Mouse (Mus musculus) lung, adult 2 months (tissue): Measurements from ENCODE around the gene Paxbp1. TPM values are rescaled to one million over a fixed set of nuclear protein-coding genes. Genes with fewer than 3 reads are reported as not detected.

Experiments used
- DNase-seq: peaks from one replicate; pipeline ENCODE4 v3.0.0; 2022
- H3K4me1 ChIP-seq: fragments of 200-500 bp; 2 replicates; pipeline ENCODE4 v1.6.1; 2011; ENCODE audit warnings: low read length; ENCODE audit not compliant: control insufficient read depth, insufficient read depth
- H3K4me3 ChIP-seq: fragments of 200-500 bp; replicated peaks from 2 replicates; pipeline ENCODE3; 2011; ENCODE audit warnings: low read depth, mild to moderate bottlenecking, control low read depth, low read length; ENCODE audit errors: extremely low read depth
- CTCF ChIP-seq: fragments of 200-500 bp; IDR thresholded peaks from 2 replicates; pipeline ENCODE4 v1.5.1; 2011; ENCODE audit warnings: mild to moderate bottlenecking, low read length, control low read depth; ENCODE audit not compliant: insufficient read depth
- POLR2A ChIP-seq: fragments of 200-500 bp; IDR thresholded peaks from 2 replicates; pipeline ENCODE4 v1.6.1; 2011; ENCODE audit warnings: low read depth, mild to moderate bottlenecking, control low read depth, low read length, borderline replicate concordance; ENCODE audit errors: extremely low read depth
- WGBS: fragments of 180-500 bp; shearing (Covaris S2); methylation state at CpG from one replicate; pipeline ENCODE4 v1.1.7; 2018; 5-methylcytosine and 5-hydroxymethylcytosine counted together
- polyA plus RNA-seq: library from polyadenylated mRNA; depleted of rRNA; stranded (reverse); fragments of >200 nt; gene quantifications from 2 replicates; pipeline ENCODE4 v1.2.3, GENCODE M21; 2012

Gene Paxbp1
- polyA plus RNA-seq, 1 experiment, result 21.7 TPM

DNA sequence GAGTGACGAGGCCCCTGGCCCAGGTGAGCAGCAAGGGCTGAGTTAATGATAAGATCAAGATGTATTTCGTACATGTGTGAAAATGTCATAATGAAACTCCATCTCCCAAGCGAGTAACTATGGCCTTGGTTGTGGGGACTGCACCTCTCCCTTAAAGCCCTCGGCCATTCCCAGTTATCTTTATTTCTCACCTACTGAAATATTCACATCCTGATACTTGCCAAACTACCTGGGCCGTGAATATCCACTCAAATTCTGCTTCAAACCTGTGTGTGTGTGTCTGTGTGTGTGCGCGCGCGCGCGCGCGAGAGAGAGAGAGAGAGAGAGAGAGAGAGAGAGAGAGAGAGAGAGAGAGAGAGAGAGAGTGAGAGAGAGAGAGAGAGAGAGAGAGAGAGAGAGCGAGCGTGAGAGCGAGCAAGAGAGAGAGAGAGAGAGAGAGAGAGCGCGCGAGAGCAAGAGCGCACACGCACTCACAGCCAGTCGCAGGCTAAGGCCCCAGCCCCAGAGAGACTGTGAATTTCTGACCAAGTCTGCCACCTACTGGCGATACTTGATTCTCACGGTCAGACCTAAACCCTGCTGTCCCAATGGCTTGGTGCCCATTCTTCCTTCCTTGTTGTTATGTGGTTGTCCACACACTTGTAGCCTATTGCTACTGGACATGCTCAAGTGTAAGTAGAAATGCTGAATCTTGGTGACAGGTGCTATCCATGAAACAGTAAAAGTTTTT lies 29.0 kb upstream of the Paxbp1 start:
- TF ChIP-seq CTCF (peak; percentile 88), POLR2A (no peak)
- peak; percentile 72 for DNase-seq
- Histone ChIP-seq H3K4me1 (no peaks in the 10 kb centered on the region), H3K4me3 (no peak overlapping the region)
- 31% methylated on average over 23 of the region's 24 CpGs for WGBS

DNA sequence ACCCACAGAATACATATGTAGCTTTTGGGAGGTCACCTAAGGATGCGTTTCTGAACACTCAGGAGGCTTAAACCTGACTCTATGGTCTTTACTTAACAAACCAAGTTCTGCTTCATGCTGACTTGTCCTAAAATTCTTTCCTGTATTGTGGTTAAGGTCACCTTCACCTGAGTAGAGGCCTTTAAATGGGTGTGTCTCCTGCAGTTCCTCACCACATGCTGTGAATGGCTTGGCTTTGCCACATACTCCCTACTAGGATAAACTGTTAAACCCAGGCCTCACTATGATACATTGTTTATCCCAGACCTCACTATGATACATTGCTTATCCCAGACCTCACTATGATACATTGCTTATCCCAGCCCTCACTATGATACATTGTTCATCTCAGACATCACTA lies 27.9 kb upstream of the Paxbp1 start:
- H3K4me3 ChIP-seq, result no peak overlapping the region
- no peak for DNase-seq
- WGBS, result 84% methylated on average over 1 of the region's 1 CpGs

DNA sequence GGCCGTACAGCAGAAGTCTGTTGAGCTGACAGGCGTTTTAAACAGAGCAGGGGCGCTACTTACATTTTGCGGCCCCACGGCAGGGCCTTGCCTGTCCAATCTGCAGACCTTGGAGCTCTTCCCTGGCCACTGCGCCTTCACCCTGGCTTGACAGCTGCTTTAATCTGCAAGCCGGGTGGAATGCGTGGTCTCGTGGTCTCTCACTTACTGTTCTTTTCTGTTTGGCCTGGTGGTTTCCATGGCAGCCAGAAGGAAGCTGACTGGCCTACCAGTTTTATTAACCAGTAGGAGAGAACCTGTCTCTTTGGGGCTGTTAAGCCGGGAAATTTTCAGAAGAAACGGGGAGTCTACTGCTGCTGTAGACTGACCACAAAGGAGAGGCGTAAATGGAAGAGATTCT lies 24.6 kb upstream of the Paxbp1 start:
- WGBS, result 39% methylated on average over 12 of the region's 12 CpGs
- DNase-seq, result no peak
- H3K4me1 ChIP-seq, result no peaks in the 10 kb centered on the region
- TF ChIP-seq CTCF (no peak), POLR2A (no peak)
- H3K4me3 ChIP-seq, result no peak overlapping the region

More for the DNA sequence above, 27.9 kb upstream of the Paxbp1 start:
- no peaks in the 10 kb centered on the region for H3K4me1 ChIP-seq
- TF ChIP-seq CTCF (no peak), POLR2A (no peak)

DNA sequence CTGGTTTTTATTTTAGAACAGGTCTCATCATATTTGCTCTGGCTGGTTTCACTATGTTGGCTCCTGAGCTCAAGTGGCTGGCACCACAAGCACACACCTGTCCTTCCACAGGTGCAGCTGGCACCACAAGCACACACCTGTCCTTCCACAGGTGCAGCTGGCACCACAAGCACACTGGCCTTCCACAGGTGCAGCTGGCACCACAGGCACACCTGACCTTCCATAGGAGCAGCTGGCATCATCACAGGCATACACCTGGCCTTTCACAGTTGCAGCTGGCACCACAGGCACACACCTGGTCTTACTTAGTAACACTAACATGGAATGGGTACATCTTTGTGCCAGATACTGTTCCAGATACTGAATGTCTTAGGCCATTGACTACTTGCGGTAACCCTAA lies 22.8 kb upstream of the Paxbp1 start:
- Histone ChIP-seq H3K4me3 (no peak overlapping the region), H3K4me1 (no peaks in the 10 kb centered on the region)
- TF ChIP-seq POLR2A (no peak), CTCF (no peak)
- no peak for DNase-seq
- WGBS, result 100% methylated on average over 1 of the region's 1 CpGs

DNA sequence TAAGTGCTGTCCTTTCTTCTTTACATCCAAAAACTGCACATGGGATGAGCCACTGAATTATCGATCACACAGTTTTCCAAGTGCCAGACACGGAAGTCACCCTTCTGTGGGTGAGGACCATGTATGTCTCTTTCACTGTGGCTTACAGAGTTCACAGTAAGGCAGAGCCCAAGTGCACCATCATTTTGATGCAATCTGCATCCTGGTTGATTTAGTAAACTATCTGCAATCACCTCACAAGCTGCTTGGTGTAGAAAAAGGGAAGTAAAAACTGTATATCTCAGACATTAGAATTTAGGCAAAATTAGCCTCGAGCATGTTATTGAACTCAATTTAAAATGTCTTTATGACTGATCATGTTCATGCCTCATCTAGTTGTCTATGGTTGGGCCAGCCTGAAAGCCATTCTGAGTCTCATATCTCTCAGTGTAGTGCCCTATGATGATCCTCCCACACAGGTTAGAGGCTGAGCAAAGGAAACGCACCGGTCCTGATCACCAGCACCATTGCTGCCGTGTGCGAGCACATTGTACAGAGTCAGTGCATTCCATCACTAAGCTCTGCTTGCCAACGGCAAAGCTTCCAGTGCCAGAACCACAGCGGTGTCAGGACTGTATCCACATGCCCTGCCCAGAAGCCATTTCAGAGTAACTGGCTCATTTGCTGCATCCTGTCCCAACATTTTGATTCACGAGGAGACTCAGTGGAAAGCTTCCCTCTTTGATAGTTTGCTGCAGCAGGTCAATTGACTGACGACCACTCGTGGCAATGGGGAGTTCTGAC lies 20.4 kb upstream of the Paxbp1 start:
- H3K4me3 ChIP-seq, result no peak overlapping the region
- WGBS, result 71% methylated on average over 12 of the region's 12 CpGs
- H3K4me1 ChIP-seq, result no peaks in the 10 kb centered on the region
- TF ChIP-seq POLR2A (no peak), CTCF (no peak)
- DNase-seq, result no peak

DNA sequence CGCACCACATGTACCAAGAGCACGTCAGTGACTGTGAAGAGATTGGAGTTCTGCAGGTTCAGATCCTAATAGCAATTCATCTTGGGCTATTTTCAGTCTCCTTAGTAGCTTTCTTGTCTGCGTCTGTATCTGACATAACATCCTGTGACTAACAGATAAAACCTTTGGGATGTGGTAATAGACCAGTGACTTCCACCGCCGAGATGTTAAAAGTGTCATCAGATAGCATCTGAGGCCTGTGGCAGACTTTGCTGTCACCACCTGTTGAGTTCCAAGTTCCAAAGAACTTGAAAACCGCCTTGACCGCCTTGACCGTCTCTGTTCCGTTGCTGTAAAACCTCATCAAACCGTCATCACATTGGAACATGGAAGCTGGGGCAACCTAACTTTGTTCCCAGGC lies 19.4 kb upstream of the Paxbp1 start:
- WGBS, result 82% methylated on average over 10 of the region's 10 CpGs
- TF ChIP-seq POLR2A (no peak), CTCF (no peak)
- no peak overlapping the region for H3K4me3 ChIP-seq
- DNase-seq, result no peak
- H3K4me1 ChIP-seq, result no peaks in the 10 kb centered on the region

DNA sequence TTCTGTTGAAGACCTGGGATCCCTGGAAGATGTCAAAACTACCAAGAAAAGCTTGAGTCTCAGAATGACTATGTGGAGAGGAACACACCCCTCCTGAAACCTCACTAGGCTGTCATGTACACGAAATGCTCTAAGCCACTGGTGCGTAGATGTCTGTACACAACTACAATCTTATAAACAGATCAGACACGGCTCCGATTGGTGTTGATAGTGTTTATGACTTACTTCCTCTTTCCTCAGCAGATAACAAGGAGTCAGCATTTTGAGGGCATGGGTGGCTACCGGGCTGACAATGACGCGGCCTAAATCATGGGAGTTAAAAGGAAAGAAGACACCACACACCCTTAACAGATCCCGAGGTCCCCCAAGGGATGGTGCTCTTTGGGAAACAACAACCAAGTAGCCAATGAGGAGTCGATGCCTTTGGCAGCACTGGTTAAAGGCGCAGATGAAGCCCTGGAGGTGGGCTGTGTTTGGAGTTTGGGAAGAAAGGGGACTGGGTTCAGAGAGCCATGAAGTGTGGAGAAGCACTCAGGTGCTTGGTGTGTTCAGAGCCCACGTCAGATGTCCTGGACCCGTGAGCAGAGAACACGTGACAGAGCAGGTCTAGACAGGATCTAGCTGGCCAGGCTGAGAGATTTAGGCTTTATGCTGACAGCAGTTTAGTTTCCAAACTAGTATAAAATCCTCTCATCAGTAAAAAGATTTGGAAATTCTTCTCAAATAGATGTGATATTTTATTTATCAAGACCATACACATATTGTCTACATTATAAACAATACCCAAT lies 17.4 kb upstream of the Paxbp1 start:
- TF ChIP-seq POLR2A (no peak), CTCF (no peak)
- 49% methylated on average over 13 of the region's 13 CpGs for WGBS
- Histone ChIP-seq H3K4me3 (no peak overlapping the region), H3K4me1 (no peaks in the 10 kb centered on the region)
- no peak for DNase-seq

DNA sequence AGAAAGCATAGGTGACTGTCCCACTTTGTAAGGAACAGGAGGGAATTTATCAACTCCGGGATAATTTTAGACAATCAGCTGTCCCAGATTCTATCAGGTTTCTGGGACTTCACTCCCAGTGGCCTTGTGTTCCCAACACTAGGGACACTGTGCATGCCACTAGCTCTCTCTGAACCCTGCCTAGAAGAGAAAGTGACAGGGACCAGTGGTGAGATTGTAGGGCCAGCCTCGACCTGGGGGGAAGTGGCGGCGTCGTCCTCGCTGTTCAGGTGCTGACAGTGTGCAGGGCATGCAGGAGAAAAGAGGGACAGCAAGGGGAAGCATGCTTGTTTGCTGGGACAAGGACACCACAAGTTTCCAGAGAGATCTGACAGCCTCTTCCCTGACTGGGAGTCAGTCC lies 13.4 kb upstream of the Paxbp1 start:
- H3K4me1 ChIP-seq, result no peaks in the 10 kb centered on the region
- TF ChIP-seq CTCF, result no peak
- TF ChIP-seq POLR2A, result no peak
- no peak overlapping the region for H3K4me3 ChIP-seq
- WGBS, result 54% methylated on average over 6 of the region's 6 CpGs
- no peak for DNase-seq

DNA sequence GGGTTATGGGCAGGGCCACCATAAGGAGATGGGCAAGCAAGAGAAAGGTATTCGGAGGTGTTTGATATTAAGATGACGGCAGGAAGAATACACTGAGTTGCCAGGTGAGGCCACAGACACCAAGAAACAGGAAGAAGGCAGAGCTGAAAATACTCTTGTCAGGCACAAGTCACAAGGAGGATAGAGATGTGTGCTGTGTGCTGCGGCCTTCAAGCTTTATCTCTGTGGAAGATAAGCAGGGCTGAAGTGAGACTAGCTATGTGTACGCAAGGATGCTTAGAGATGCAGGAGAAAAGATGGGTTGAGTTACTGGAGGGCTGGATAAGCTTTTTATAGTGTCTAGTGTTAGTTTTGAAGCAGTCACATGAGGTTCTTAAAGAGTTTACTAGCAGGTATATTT lies 12.9 kb upstream of the Paxbp1 start:
- WGBS, result 74% methylated on average over 4 of the region's 4 CpGs
- TF ChIP-seq CTCF, result no peak
- no peak for TF ChIP-seq POLR2A
- no peaks in the 10 kb centered on the region for H3K4me1 ChIP-seq
- no peak for DNase-seq
- H3K4me3 ChIP-seq, result no peak overlapping the region
